Mouse (Mus musculus): Measurements from ENCODE around the gene Cux1. TPM values are rescaled to one million over a fixed set of nuclear protein-coding genes. Genes with fewer than 3 reads are reported as not detected.

The Cux1 gene
- polyA plus RNA-seq, 1 experiment, result 69.2 TPM

DNA sequence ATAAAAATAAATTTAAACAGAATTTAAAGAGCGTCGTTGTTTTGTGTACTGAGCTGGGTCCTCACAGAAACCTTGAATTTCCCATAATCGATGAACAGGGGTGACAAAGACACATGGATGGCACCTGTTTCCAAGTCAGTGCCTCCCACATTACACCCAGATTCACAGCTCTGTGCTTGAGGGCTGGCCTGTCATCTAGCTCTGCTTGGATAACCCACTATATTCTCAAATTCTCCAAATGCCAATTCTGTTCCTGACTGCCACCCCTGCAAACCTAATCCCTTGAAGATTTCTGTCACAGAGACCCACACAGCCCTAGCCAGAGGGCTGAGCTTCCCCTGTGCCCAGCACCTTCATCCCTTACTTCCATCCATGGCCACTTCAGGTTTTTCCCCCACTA lies 114.6 kb downstream of the Cux1 start:
- 94% methylated on average over 3 of the region's 3 CpGs for WGBS
- Histone ChIP-seq H3K4me3 (replicated peaks; ENCODE audit: insufficient read depth, low read depth, low read length) (no peak overlapping the region), H3K4me1 (ENCODE audit: control insufficient read depth, insufficient read depth, low read length) (peaks cover under 1% of the 10 kb centered on the region), H3K27ac (ENCODE audit: insufficient read depth, low read length) (no peak overlapping the region), H3K27me3 (ENCODE audit: control insufficient read depth, insufficient read depth, low read length) (no peaks in the 10 kb centered on the region)
- TF ChIP-seq POLR2A (IDR thresholded peaks at IDR 0.05; ENCODE audit: borderline replicate concordance, insufficient read depth, low read length) (no peak), CTCF (IDR thresholded peaks at IDR 0.05; ENCODE audit: borderline replicate concordance, insufficient read depth, low read depth, low read length) (no peak)
- no peak for DNase-seq

DNA sequence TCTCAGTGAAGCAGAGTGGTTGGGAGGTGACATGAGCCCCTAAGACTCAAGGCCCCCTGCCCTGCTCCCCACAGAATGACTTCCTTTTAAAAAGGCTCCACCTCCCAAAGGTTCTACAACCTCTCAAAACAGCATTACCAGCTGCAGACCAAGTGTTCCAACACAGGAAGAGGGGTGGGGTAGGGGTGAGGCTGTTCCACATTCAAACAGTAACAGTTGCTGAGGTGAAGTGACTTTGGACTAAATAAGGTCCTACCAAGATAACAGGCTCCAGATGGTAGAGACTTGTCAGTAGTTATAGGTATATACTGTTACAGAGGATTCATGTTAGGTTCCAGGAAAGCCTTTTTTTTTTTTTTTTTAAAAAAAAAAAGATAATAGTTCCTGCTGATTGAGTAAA lies 117.5 kb downstream of the Cux1 start:
- TF ChIP-seq POLR2A (IDR thresholded peaks at IDR 0.05; ENCODE audit: borderline replicate concordance, insufficient read depth, low read length) (no peak), CTCF (IDR thresholded peaks at IDR 0.05; ENCODE audit: borderline replicate concordance, insufficient read depth, low read depth, low read length) (no peak)
- no peaks in the 10 kb centered on the region for H3K27me3 ChIP-seq (ENCODE audit: control insufficient read depth, insufficient read depth, low read length)
- no peak for DNase-seq
- no peak overlapping the region for H3K4me3 ChIP-seq (replicated peaks; ENCODE audit: insufficient read depth, low read depth, low read length)
- H3K4me1 ChIP-seq (ENCODE audit: control insufficient read depth, insufficient read depth, low read length), result 0 out of 2 replicates have a peak, but pooled peaks cover 3% of the 10 kb centered on the region
- H3K27ac ChIP-seq (ENCODE audit: insufficient read depth, low read length), result no peak overlapping the region

DNA sequence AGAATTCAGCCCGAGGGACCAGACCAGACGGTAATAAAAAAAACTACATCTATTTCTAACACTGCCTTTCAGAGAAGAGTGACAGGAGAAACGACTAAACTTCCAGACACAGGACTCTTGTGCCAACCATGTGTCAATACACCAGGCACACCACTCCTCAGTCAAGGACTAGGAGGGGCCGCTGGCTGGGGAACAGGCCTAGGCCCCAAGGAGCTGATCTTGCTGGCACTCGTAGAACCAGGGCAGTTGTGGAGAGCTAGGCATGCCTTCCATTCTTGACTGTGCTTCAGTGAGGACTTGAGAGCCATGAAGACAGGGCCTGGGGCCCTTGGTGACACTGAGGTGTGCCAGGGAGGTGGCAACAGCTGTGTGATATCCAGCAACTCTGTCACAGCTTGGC lies 121.3 kb downstream of the Cux1 start:
- TF ChIP-seq POLR2A (IDR thresholded peaks at IDR 0.05; ENCODE audit: borderline replicate concordance, insufficient read depth, low read length), result no peak
- 67% methylated on average over 5 of the region's 5 CpGs for WGBS
- H3K4me1 ChIP-seq (ENCODE audit: control insufficient read depth, insufficient read depth, low read length), result peaks cover 15% of the 10 kb centered on the region
- H3K27me3 ChIP-seq (ENCODE audit: control insufficient read depth, insufficient read depth, low read length), result no peaks in the 10 kb centered on the region
- no peak for DNase-seq
- H3K4me3 ChIP-seq (replicated peaks; ENCODE audit: insufficient read depth, low read depth, low read length), result no peak overlapping the region
- no peak overlapping the region for H3K27ac ChIP-seq (ENCODE audit: insufficient read depth, low read length)

DNA sequence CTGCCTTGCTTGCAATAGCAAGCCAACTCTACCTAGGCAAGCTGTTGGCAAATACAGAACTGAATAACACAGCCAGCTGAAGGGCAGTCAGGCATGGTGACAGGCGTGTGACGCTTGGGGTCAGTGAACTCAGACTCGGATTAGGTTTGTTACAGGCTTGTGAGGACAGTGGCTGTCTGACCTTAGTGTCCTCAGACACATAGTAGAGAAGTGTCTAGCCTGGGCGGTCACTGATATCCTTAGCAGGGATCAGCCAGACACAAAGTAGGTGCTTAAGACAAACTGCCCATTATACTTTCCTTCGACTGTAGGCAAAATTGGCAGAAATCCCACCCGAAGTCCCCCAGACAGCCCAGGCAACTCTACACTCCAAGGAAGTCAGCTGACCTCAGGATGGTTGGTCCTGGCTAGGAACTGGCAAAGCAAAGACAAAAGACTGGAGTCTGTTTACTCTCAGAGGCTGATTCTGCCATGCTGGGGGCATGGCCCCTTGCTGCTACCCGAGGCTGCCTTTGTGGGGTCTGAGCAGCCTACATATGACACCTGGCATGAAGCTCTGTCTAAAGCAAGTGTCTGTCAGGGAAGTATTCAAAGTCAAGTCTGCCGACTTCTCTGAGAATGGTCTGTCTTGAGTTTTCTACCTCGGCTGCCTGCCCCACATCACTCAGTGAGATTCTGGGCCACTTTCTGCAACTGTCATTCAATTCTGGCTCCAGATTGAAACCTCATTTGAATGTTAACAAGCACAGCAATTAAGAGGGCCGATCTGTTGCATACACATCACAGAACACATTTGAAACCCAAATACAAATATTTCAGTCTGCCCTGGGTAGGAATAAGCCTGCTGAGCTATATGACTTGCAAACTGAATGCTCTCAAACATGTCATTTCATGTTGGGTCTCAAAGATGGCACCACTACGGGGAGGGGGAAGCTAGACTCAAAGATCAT lies 124.8 kb downstream of the Cux1 start:
- no peak for DNase-seq
- WGBS, result 29% methylated on average over 11 of the region's 11 CpGs
- no peaks in the 10 kb centered on the region for H3K27me3 ChIP-seq (ENCODE audit: control insufficient read depth, insufficient read depth, low read length)
- H3K27ac ChIP-seq (ENCODE audit: insufficient read depth, low read length), result no peak overlapping the region
- H3K4me1 ChIP-seq (ENCODE audit: control insufficient read depth, insufficient read depth, low read length), result peaks cover 15% of the 10 kb centered on the region
- no peak for TF ChIP-seq POLR2A (IDR thresholded peaks at IDR 0.05; ENCODE audit: borderline replicate concordance, insufficient read depth, low read length)
- TF ChIP-seq CTCF (IDR thresholded peaks at IDR 0.05; ENCODE audit: borderline replicate concordance, insufficient read depth, low read depth, low read length), result no peak
- no peak overlapping the region for H3K4me3 ChIP-seq (replicated peaks; ENCODE audit: insufficient read depth, low read depth, low read length)

DNA sequence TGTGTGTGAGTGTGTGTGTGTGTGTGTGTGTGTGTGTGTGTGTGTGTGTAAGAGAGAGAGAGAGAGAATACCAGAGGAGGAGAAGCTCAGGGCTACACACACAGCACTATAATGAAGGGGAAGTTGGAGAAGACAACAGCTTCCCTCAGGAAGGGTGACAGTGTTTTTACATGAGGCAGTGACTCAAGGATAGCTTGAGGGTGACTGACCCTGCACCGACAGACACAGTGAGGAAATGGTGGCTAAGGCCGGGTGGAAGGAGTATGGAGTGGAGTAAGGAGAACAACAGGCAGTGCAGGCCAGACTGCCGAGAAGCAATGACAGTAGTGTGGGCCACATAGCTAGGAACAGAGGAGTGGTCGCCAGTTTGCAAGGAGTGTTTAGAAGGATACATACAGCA lies 137.6 kb downstream of the Cux1 start:
- no peak for TF ChIP-seq CTCF (IDR thresholded peaks at IDR 0.05; ENCODE audit: borderline replicate concordance, insufficient read depth, low read depth, low read length)
- TF ChIP-seq POLR2A (IDR thresholded peaks at IDR 0.05; ENCODE audit: borderline replicate concordance, insufficient read depth, low read length), result no peak
- WGBS, result 84% methylated on average over 4 of the region's 4 CpGs
- Histone ChIP-seq H3K27ac (ENCODE audit: insufficient read depth, low read length) (no peak overlapping the region), H3K27me3 (ENCODE audit: control insufficient read depth, insufficient read depth, low read length) (no peaks in the 10 kb centered on the region), H3K4me1 (ENCODE audit: control insufficient read depth, insufficient read depth, low read length) (peaks cover 34% of the 10 kb centered on the region), H3K4me3 (replicated peaks; ENCODE audit: insufficient read depth, low read depth, low read length) (no peak overlapping the region)
- DNase-seq, result no peak

DNA sequence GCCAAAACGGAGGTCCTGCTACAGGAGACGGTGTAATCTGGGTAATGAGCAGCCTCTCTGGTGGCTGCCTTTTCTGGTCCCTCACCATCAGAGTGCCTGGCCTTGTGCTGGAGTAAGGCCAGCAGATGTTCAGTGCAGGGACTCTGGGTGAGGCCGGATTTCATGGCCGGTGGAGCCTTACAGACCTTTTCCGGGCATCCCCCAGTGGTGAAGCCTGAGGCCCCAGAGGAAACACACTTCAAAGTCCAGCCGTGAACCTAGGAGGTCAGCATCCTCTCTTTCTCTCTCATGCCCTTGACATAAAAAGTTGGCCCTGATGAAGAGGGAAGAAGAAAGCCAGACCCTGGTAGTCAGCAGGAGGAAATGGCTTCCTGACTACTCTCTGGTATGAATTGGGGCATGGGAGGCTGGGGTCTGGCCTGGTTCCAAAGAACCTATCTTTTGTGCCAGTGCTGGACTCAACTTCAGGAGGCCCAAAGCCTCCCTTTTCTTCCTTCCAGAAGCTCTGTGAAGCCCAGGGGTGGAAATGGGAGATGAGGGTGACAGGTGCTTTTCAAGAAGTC lies 138.7 kb downstream of the Cux1 start:
- no peak overlapping the region for H3K4me3 ChIP-seq (replicated peaks; ENCODE audit: insufficient read depth, low read depth, low read length)
- peaks cover 28% of the 10 kb centered on the region for H3K4me1 ChIP-seq (ENCODE audit: control insufficient read depth, insufficient read depth, low read length)
- H3K27ac ChIP-seq (ENCODE audit: insufficient read depth, low read length), result no peak overlapping the region
- 41% methylated on average over 6 of the region's 6 CpGs for WGBS
- peak in 1 of 2 experiments; percentile 30 for DNase-seq
- TF ChIP-seq CTCF (IDR thresholded peaks at IDR 0.05; ENCODE audit: borderline replicate concordance, insufficient read depth, low read depth, low read length) (no peak), POLR2A (IDR thresholded peaks at IDR 0.05; ENCODE audit: borderline replicate concordance, insufficient read depth, low read length) (no peak)
- H3K27me3 ChIP-seq (ENCODE audit: control insufficient read depth, insufficient read depth, low read length), result no peaks in the 10 kb centered on the region

DNA sequence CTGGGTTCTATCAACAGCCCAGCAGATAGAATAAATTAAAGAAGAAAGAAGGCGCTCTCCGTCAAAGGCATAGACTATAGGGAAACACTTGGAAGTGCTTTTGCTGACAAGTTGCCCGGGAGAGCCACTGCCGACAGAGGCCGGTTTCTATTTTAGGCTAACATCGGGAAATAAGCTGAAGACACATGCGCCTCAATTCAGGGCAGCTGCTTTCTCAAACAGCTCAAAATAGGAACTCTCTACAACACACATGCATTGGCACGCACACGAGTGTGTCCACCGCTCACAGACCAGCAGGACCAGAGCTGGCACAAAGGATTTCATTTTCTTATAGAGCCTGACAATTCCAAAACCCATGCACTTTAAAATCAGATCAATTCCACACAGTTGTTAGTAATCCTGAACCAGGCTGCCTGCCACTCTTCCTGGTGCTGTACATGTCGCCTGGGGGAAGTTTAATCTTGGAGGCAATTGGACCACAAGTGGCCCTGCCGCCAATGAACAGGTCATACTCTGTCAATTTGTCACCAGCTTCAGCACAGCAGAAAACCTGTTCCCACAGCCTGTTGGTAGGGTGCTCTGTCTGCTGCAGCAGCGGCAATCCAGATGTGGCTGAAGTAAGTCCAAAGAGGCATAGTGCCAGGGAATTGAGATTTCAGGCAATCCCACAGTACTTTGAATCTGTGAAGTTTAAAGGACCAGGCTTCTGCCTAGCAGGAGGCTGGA lies 139.4 kb downstream of the Cux1 start:
- Histone ChIP-seq H3K27me3 (ENCODE audit: control insufficient read depth, insufficient read depth, low read length) (no peaks in the 10 kb centered on the region), H3K27ac (ENCODE audit: insufficient read depth, low read length) (0 out of 2 replicates have a peak overlapping the region, but pooled peaks have one; percentile 39), H3K4me3 (replicated peaks; ENCODE audit: insufficient read depth, low read depth, low read length) (no peak overlapping the region), H3K4me1 (ENCODE audit: control insufficient read depth, insufficient read depth, low read length) (peaks cover 28% of the 10 kb centered on the region)
- 32% methylated on average over 13 of the region's 13 CpGs for WGBS
- TF ChIP-seq CTCF (IDR thresholded peaks at IDR 0.05; ENCODE audit: borderline replicate concordance, insufficient read depth, low read depth, low read length) (no peak), POLR2A (IDR thresholded peaks at IDR 0.05; ENCODE audit: borderline replicate concordance, insufficient read depth, low read length) (no peak)
- DNase-seq, result peak in 1 of 2 experiments; percentile 18

Data from cerebellum, adult 2 months (tissue).